Mouse (Mus musculus): Measurements from ENCODE around the gene Tnni3k.

DNA sequence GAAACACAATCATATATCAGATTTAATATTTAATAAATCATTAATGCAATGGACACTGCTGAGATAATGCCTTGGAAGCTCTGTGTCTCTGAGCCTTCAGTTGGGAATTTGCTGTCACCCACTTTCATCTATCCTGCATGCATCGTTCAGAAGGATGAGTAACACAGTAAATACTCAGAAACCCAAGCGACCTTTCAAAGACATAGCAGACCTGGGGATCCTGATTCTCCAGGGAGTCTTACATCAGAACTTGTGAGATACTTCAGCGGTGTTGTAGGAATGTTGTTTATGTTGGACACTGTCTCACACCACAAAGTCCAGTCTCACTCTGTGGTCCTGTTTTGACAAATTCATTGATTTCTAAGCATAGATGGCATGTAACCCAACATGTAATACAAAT, 294.1 kb downstream of the Tnni3k start:
- TF ChIP-seq CHD2 (IDR thresholded peaks at IDR 0.05; ENCODE audit: low read depth, low read length): no peak
- TF ChIP-seq ZNF384 (IDR thresholded peaks at IDR 0.05; ENCODE audit: low read depth, low read length): no peak
- TF ChIP-seq HCFC1 (IDR thresholded peaks at IDR 0.05; ENCODE audit: borderline replicate concordance, insufficient read depth, low read length): no peak
